ENCODE assay signal across 9 mouse cellular contexts in genomic region chr2:27507562-27507961, GRCm38 (mm10). TPM values are rescaled to one million over a fixed set of nuclear protein-coding genes. Genes with fewer than 3 reads are reported as not detected.
DNase-seq lines count a peak whose midpoint lies in the region; ATAC-seq lines count a peak whose summit lies in the region.
"Had no signal": no experiment of that assay in that cellular context is flagged by ENCODE, and none has a peak within 500 bp of the region (broad histone marks: within the 10 kb centered on the region; RNA-seq: fewer than 3 reads in every experiment).

Gene Brd3, minus strand, starts transcription at chr2:27507662.

- H3K4me1 ChIP-seq in kidney, embryonic 15.5 days: peaks cover 23% of the 10 kb centered on the region
- H3K4me1 ChIP-seq in intestine, embryonic 14.5 days (replicated peaks; ENCODE audit: control insufficient read depth, insufficient read depth, low read length): peaks cover 18% of the 10 kb centered on the region

- ATAC-seq in kidney, embryonic 15.5 days (replicated peaks; ENCODE audit: low FRiP score): no peak
- no peak for ATAC-seq in intestine, embryonic 14.5 days (replicated peaks; ENCODE audit: low FRiP score, low TSS enrichment, low read depth)
- no peak for ATAC-seq in megakaryocyte progenitor cell, adult 5-6 weeks (replicated peaks; ENCODE audit: poor library complexity)

- WGBS in kidney, embryonic 15.5 days: 55% methylated on average over 4 of the region's 4 CpGs
- 68% methylated on average over 4 of the region's 4 CpGs for WGBS in intestine, embryonic 14.5 days

- 0 out of 2 replicates have a peak, but pooled peaks cover 3% of the 10 kb centered on the region for H3K9me3 ChIP-seq in kidney, embryonic 15.5 days (replicated peaks)
- H3K9me3 ChIP-seq in intestine, embryonic 14.5 days (ENCODE audit: control insufficient read depth, low read length): peaks cover 4% of the 10 kb centered on the region; the same call in 1 of the 2 replicates

- intact Hi-C loops in gastrocnemius, postnatal 14 days (cut with DNase I; ENCODE audit: low total_unique reads): no loop called here

- no peak within 1 kb of the TSS for H3K4me3 ChIP-seq in kidney, embryonic 15.5 days (replicated peaks)
- no peak within 1 kb of the TSS for H3K4me3 ChIP-seq in intestine, embryonic 14.5 days (ENCODE audit: low read depth, low read length)

- no peaks in the 10 kb centered on the region for H3K36me3 ChIP-seq in kidney, embryonic 15.5 days
- H3K36me3 ChIP-seq in intestine, embryonic 14.5 days (ENCODE audit: control insufficient read depth, insufficient read depth, low read length): no peaks in the 10 kb centered on the region

- H3K27me3 ChIP-seq in kidney, embryonic 15.5 days: no peaks in the 10 kb centered on the region
- H3K27me3 ChIP-seq in intestine, embryonic 14.5 days (replicated peaks; ENCODE audit: control insufficient read depth, insufficient read depth, low read length): no peaks in the 10 kb centered on the region
- H3K27me3 ChIP-seq: CH12.LX had no signal

- H3K9ac ChIP-seq in kidney, embryonic 15.5 days: no peak within 1 kb of the TSS
- no peak within 1 kb of the TSS for H3K9ac ChIP-seq in intestine, embryonic 14.5 days (ENCODE audit: low read length)

- H3K4me2 ChIP-seq in kidney, embryonic 15.5 days: no peak within 1 kb of the TSS
- no peak within 1 kb of the TSS for H3K4me2 ChIP-seq in intestine, embryonic 14.5 days (ENCODE audit: low read length)

- H3K27ac ChIP-seq in kidney, embryonic 15.5 days: no peak within 1 kb of the TSS
- no peak within 1 kb of the TSS for H3K27ac ChIP-seq in intestine, embryonic 14.5 days (ENCODE audit: low read depth)

- no peak for DNase-seq in kidney, postnatal 36 days
- DNase-seq in adrenal gland, postnatal 25 days: no peak
- no peak for DNase-seq in gastrocnemius, postnatal 14 days
- DNase-seq in intestine, embryonic 14.5 days (ENCODE audit: low spot score): no peak
- DNase-seq in right cerebral cortex, adult 18-20 months: no peak
- DNase-seq in right cerebral cortex, adult 2 months (ENCODE audit: low spot score in 2 of 2): no peak

RNA-seq across cellular contexts. Expression of gene Brd3, which starts in this region (rescaled TPM):
- 124 and 125 TPM in 2 replicates for polyA plus RNA-seq in kidney, embryonic 15.5 days (2015; fragmentation: Nextera tagmentation; extraction: Ambion mirVana)
- 81.8 and 110 TPM in 2 replicates for total RNA-seq in adrenal gland, postnatal 25 days (2021)
- total RNA-seq in gastrocnemius, postnatal 14 days (2021): 10 to 100 TPM; 23.7 to 35.2 TPM
- polyA plus RNA-seq in intestine, embryonic 14.5 days (2014; fragmentation: Nextera tagmentation; extraction: Ambion mirVana): 122 and 138 TPM in 2 replicates
- total RNA-seq in megakaryocyte progenitor cell, adult 5-6 weeks (2015): 52.4 and 54.7 TPM in 2 replicates
- total RNA-seq in megakaryocyte progenitor cell, adult 5-6 weeks (2017): 26.7 and 29.4 TPM in 2 replicates
